Mouse (Mus musculus): Measurements from ENCODE around the gene Olfr247.
"Not testable (repeated sequence)": the region's sequence is repeated elsewhere in the genome, so short reads cannot be mapped to it uniquely, and the experiment has no call there.

Gene Olfr247

GRCm38 (mm10) chr10:129976040-129976439, at the start of gene Olfr247:
Gene Olfr247 (minus strand): TSS chr10:129976140.
- not testable (repeated sequence) for DNase-seq (ENCODE audit: low read depth, low spot score)

- DNase-seq (ENCODE audit: low read depth, low spot score), result no peak
Measured at GRCm38 (mm10) chr10:130012321-130012720, 36.4 kb upstream of the Olfr247 start, which contains the start of gene Olfr820. Gene Olfr820 (plus strand): TSS chr10:130012621.

- DNase-seq (ENCODE audit: low read depth, low spot score), result not testable (repeated sequence)
Measured at GRCm38 (mm10) chr10:130005366-130005765, 29.4 kb upstream of the Olfr247 start.

GRCm38 (mm10) chr10:130004104-130004503, 28.2 kb upstream of the Olfr247 start:
- DNase-seq (ENCODE audit: low read depth, low spot score), result not testable (repeated sequence)

GRCm38 (mm10) chr10:129984962-129985361, 9.0 kb upstream of the Olfr247 start, which contains the start of gene Gm10310:
Gene Gm10310 (minus strand): TSS chr10:129985062.
- not testable (repeated sequence) for DNase-seq (ENCODE audit: low read depth, low spot score)

- not testable (repeated sequence) for DNase-seq (ENCODE audit: low read depth, low spot score)
Measured at GRCm38 (mm10) chr10:129981867-129982266, 5.9 kb upstream of the Olfr247 start.

GRCm38 (mm10) chr10:129972994-129973393, 2.9 kb downstream of the Olfr247 start:
- DNase-seq (ENCODE audit: low read depth, low spot score), result not testable (repeated sequence)

GRCm38 (mm10) chr10:129967166-129967565, 8.8 kb downstream of the Olfr247 start, which contains the start of gene Olfr819:
Gene Olfr819 (minus strand): TSS chr10:129967266.
- not testable (repeated sequence) for DNase-seq (ENCODE audit: low read depth, low spot score)

GRCm38 (mm10) chr10:129966232-129966631, 9.7 kb downstream of the Olfr247 start:
- not testable (repeated sequence) for DNase-seq (ENCODE audit: low read depth, low spot score)

GRCm38 (mm10) chr10:129949000-129949399, 26.9 kb downstream of the Olfr247 start, which contains the start of gene Olfr818:
Gene Olfr818 (minus strand): TSS chr10:129949100.
- no peak for DNase-seq (ENCODE audit: low read depth, low spot score)
